Mouse (Mus musculus) liver, embryonic 16.5 days (tissue): ENCODE measurements around the gene Hrh3. TPM values are rescaled to one million over a fixed set of nuclear protein-coding genes. Genes with fewer than 3 reads are reported as not detected.

ENCODE experiments used
- ATAC-seq: fragments of 200-750 bp; cut with Nextera tagmentation; 2 replicates; pipeline ENCODE4 v1.8.0; 2017; ENCODE audit warnings: low read depth, mild to moderate bottlenecking, moderate number of reproducible peaks, moderate library complexity
- H3K27ac ChIP-seq: fragments of 300-500 bp; sonication (generic); 2 replicates; pipeline ENCODE4 v1.5.1; 2014; ENCODE audit warnings: mild to moderate bottlenecking, low read length
- H3K27me3 ChIP-seq: fragments of 300-500 bp; sonication (generic); 2 replicates; pipeline ENCODE4 v1.6.1; 2014; ENCODE audit warnings: low read depth, low read length, mixed read lengths; ENCODE audit not compliant: control insufficient read depth, insufficient read depth
- H3K36me3 ChIP-seq: fragments of 300-500 bp; sonication (generic); 2 replicates; pipeline ENCODE4 v1.6.1; 2014; ENCODE audit warnings: mild to moderate bottlenecking; ENCODE audit not compliant: control insufficient read depth, insufficient read depth
- H3K4me1 ChIP-seq: fragments of 300-500 bp; sonication (generic); 2 replicates; pipeline ENCODE4 v1.6.1; 2014; ENCODE audit warnings: low read depth, low read length, mixed read lengths; ENCODE audit not compliant: control insufficient read depth
- H3K4me2 ChIP-seq: fragments of 300-500 bp; sonication (generic); 2 replicates; pipeline ENCODE4 v1.6.1; 2014; ENCODE audit warnings: low read depth, low read length, mixed read lengths
- H3K4me3 ChIP-seq: fragments of 300-500 bp; sonication (generic); 2 replicates; pipeline ENCODE4 v1.5.1; 2014; ENCODE audit warnings: low read depth, mild to moderate bottlenecking, low read length
- H3K9ac ChIP-seq: fragments of 300-500 bp; sonication (generic); 2 replicates; pipeline ENCODE4 v1.6.1; 2014; ENCODE audit warnings: low read depth, low read length
- H3K9me3 ChIP-seq: fragments of 300-500 bp; sonication (generic); replicated peaks from 2 replicates; pipeline ENCODE4 v1.6.1; 2016; ENCODE audit warnings: low read length; ENCODE audit not compliant: control insufficient read depth
- WGBS: fragments of 180-500 bp; shearing (Covaris S2); extraction: QIAGEN DNeasy Blood & Tissue Kit; methylation state at CpG from one replicate; pipeline ENCODE4 v1.1.7; 2014; ENCODE audit not compliant: insufficient replicate concordance; 5-methylcytosine and 5-hydroxymethylcytosine counted together
- polyA plus RNA-seq: library from polyadenylated mRNA; unstranded; fragments of >200 nt; fragmentation: Nextera tagmentation; extraction: Ambion mirVana; gene quantifications from 2 replicates; pipeline ENCODE4 v1.2.1, GENCODE M21; 2015

The Hrh3 gene
- polyA plus RNA-seq, 1 experiment from 2014 or later, result not detected

- WGBS, result 53% methylated on average over 17 of the region's 17 CpGs
- H3K4me2 ChIP-seq, result no peak overlapping the region
- H3K9me3 ChIP-seq, result no peaks in the 10 kb centered on the region
- no peak overlapping the region for H3K4me3 ChIP-seq
- H3K27ac ChIP-seq, result no peak overlapping the region
- H3K27me3 ChIP-seq, result no peaks in the 10 kb centered on the region; the same call in 1 of the 2 replicates
- ATAC-seq, result no peak
- H3K9ac ChIP-seq, result no peak overlapping the region
- no peaks in the 10 kb centered on the region for H3K36me3 ChIP-seq
- H3K4me1 ChIP-seq, result peaks cover 16% of the 10 kb centered on the region
Observed at GRCm38 (mm10) chr2:180113909-180114890, 9.9 kb upstream of the Hrh3 start.

GRCm38 (mm10) chr2:180108285-180108684 is 4.0 kb upstream of the Hrh3 start:
- Histone ChIP-seq H3K4me3 (no peak overlapping the region), H3K27ac (no peak overlapping the region), H3K4me2 (no peak overlapping the region), H3K9me3 (no peaks in the 10 kb centered on the region), H3K9ac (no peak overlapping the region), H3K27me3 (peaks cover 26% of the 10 kb centered on the region), H3K4me1 (peaks cover 14% of the 10 kb centered on the region), H3K36me3 (no peaks in the 10 kb centered on the region)
- ATAC-seq, result no peak
- 34% methylated on average over 6 of the region's 6 CpGs for WGBS

GRCm38 (mm10) chr2:180107081-180107480 is 2.8 kb upstream of the Hrh3 start:
- Histone ChIP-seq H3K4me2 (no peak overlapping the region), H3K27me3 (peaks cover 38% of the 10 kb centered on the region), H3K4me3 (no peak overlapping the region), H3K4me1 (peaks cover 14% of the 10 kb centered on the region), H3K9me3 (no peaks in the 10 kb centered on the region), H3K9ac (no peak overlapping the region), H3K36me3 (no peaks in the 10 kb centered on the region), H3K27ac (no peak overlapping the region)
- no peak for ATAC-seq
- 38% methylated on average over 4 of the region's 4 CpGs for WGBS

- peaks cover 53% of the 10 kb centered on the region for H3K27me3 ChIP-seq
- ATAC-seq, result no peak
- no peak overlapping the region for H3K27ac ChIP-seq
- no peak overlapping the region for H3K4me2 ChIP-seq
- WGBS, result 35% methylated on average over 8 of the region's 8 CpGs
- H3K4me3 ChIP-seq, result no peak overlapping the region
- H3K9ac ChIP-seq, result no peak overlapping the region
- H3K9me3 ChIP-seq, result no peaks in the 10 kb centered on the region
- H3K4me1 ChIP-seq, result peaks cover 14% of the 10 kb centered on the region
- H3K36me3 ChIP-seq, result no peaks in the 10 kb centered on the region
Observed at GRCm38 (mm10) chr2:180105441-180106190, 1.3 kb upstream of the Hrh3 start.

GRCm38 (mm10) chr2:180104659-180105377 is 530 bp upstream of the Hrh3 start:
- Histone ChIP-seq H3K36me3 (no peaks in the 10 kb centered on the region), H3K9me3 (no peaks in the 10 kb centered on the region), H3K27me3 (peaks cover 61% of the 10 kb centered on the region), H3K4me2 (peak overlapping the region; percentile 72), H3K4me3 (peak overlapping the region; percentile 58), H3K27ac (no peak overlapping the region), H3K9ac (no peak overlapping the region), H3K4me1 (peaks cover 14% of the 10 kb centered on the region)
- ATAC-seq, result no peak; the same call in 1 of the 2 replicates
- 12% methylated on average over 24 of the region's 24 CpGs for WGBS

GRCm38 (mm10) chr2:180103151-180103977 is 924 bp downstream of the Hrh3 start:
- H3K9me3 ChIP-seq, result no peaks in the 10 kb centered on the region
- no peak overlapping the region for H3K27ac ChIP-seq
- H3K9ac ChIP-seq, result no peak overlapping the region
- peaks cover 14% of the 10 kb centered on the region for H3K4me1 ChIP-seq
- 5% methylated on average over 56 of the region's 57 CpGs for WGBS
- no peaks in the 10 kb centered on the region for H3K36me3 ChIP-seq
- peak overlapping the region; percentile 72 for H3K4me2 ChIP-seq
- H3K27me3 ChIP-seq, result peaks cover 71% of the 10 kb centered on the region
- peak overlapping the region; percentile 58; the same call in 1 of the 2 replicates for H3K4me3 ChIP-seq
- no peak for ATAC-seq

- H3K4me1 ChIP-seq, result peaks cover 12% of the 10 kb centered on the region
- peaks cover 68% of the 10 kb centered on the region for H3K27me3 ChIP-seq
- 7% methylated on average over 15 of the region's 15 CpGs for WGBS
- H3K9ac ChIP-seq, result no peak overlapping the region
- H3K4me2 ChIP-seq, result no peak overlapping the region
- no peak overlapping the region for H3K27ac ChIP-seq
- no peaks in the 10 kb centered on the region for H3K36me3 ChIP-seq
- ATAC-seq, result no peak
- H3K4me3 ChIP-seq, result no peak overlapping the region
- no peaks in the 10 kb centered on the region for H3K9me3 ChIP-seq
Observed at GRCm38 (mm10) chr2:180099529-180099928, 4.8 kb downstream of the Hrh3 start.

- H3K9me3 ChIP-seq, result no peaks in the 10 kb centered on the region
- WGBS, result 15% methylated on average over 5 of the region's 5 CpGs
- H3K27ac ChIP-seq, result no peak overlapping the region
- no peaks in the 10 kb centered on the region; the same call in 1 of the 2 replicates for H3K4me1 ChIP-seq
- ATAC-seq, result 0 out of 2 replicates have a peak, but pooled peaks have one; percentile 37
- no peak overlapping the region for H3K4me2 ChIP-seq
- H3K36me3 ChIP-seq, result no peaks in the 10 kb centered on the region
- H3K27me3 ChIP-seq, result peaks cover 55% of the 10 kb centered on the region
- no peak overlapping the region for H3K9ac ChIP-seq
- H3K4me3 ChIP-seq, result no peak overlapping the region
Observed at GRCm38 (mm10) chr2:180098167-180098566, 6.1 kb downstream of the Hrh3 start.
